Mouse (Mus musculus): ENCODE results near the gene Sh3tc1. TPM values are rescaled to one million over a fixed set of nuclear protein-coding genes. Genes with fewer than 3 reads are reported as not detected.

Sh3tc1 gene
- total RNA-seq, 2 experiments from 2014 or later, result 2.2 to 2.4 TPM

DNA sequence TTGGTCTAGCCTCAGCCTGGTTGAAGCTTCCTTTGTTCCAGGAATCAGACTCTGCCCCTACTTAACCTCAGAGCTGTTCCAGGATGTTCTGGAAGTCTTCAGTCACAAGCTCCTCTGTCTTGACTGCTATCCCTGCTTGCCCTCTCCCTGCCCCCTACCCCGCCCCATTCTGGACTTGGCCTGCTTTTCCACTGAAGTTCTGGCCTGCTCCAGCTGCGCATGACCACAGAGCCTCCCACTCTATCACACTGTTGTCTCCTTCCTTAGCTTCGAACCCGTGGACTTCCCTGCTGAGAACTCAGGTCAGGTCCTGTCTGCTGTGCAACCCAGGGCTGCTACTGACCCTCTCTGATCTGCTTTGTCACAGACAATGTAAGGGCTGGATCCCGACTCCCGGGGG lies 26.1 kb upstream of the Sh3tc1 start:
- no peak for TF ChIP-seq CTCF (IDR thresholded peaks at IDR 0.05)
- intact Hi-C loops (cut with DNase I), result no loop called here
- DNase-seq, result no peak
- H3K4me3 ChIP-seq, result no peak overlapping the region
- peak overlapping the region; percentile 89 for H3K27ac ChIP-seq

DNA sequence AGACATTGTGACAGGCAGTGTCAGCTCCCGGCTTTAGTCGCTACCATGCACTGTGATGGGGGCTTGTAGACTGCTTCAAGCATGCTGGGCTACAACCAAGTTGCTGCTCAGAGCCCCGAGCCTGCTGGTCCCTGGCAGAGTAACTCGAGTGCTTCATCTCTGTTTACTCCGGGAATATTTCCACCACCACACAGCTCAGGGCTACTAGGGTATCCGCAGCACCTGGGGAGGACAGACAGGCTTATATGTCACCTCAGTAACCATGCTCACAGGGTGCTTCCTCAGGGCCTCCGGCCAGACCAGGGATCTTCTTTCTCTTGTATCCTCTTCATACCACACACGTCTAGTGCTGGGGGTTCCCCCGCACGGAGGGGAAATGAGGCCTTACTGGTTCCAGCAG lies 23.1 kb upstream of the Sh3tc1 start:
- intact Hi-C loops (cut with DNase I), result no loop called here
- Histone ChIP-seq H3K27ac (peak overlapping the region; percentile 89), H3K4me3 (peak overlapping the region; percentile 44)
- no peak for TF ChIP-seq CTCF (IDR thresholded peaks at IDR 0.05)
- DNase-seq, result peak; percentile 75

DNA sequence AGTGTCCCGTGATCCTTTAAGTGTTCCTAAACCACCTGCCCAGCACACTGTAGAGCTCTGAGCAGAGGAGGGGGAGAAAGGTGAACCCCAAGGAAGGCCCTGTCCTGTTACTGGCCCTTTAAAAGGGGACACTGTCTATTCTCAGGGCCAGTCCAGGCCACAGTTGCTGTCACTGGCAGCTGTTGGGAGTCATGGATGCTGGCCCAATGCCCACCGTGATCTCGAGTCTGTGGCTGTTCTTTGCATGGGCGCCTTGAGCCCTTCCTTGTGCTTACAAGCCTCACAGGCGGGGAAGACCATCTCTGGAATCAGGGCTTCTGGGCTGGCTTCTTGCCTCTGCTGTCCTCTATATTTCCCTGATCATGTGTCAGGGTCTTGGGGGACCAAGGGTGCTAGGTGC lies 22.6 kb upstream of the Sh3tc1 start:
- peak overlapping the region; percentile 89 for H3K27ac ChIP-seq
- DNase-seq, result peak; percentile 87
- H3K4me3 ChIP-seq, result peak overlapping the region; percentile 44
- intact Hi-C loops (cut with DNase I), result no loop called here
- no peak for TF ChIP-seq CTCF (IDR thresholded peaks at IDR 0.05)

DNA sequence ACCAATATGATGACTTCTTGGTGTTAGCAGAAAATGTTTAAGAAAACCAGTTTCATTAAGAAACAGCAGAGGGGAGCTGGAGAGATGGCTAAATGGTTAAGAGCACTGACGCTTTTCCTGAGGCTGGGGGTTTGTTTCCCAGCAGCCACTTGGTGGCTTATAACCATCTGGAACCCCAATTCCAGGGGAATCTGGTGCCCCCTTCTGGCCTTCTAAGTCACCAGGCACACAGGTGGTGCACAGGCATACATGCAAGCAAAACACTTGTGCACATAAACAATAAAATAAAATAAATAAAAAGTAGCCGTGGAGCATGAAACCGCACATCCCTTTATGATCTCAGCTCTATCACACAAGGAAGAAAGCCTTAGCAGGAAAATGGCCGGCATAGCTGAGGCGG lies 21.5 kb upstream of the Sh3tc1 start:
- Histone ChIP-seq H3K4me3 (no peak overlapping the region), H3K27ac (peak overlapping the region; percentile 89)
- TF ChIP-seq CTCF (IDR thresholded peaks at IDR 0.05), result peak; percentile 3; the same call in 1 of the 2 replicates
- intact Hi-C loops (cut with DNase I), result no loop called here
- no peak for DNase-seq

DNA sequence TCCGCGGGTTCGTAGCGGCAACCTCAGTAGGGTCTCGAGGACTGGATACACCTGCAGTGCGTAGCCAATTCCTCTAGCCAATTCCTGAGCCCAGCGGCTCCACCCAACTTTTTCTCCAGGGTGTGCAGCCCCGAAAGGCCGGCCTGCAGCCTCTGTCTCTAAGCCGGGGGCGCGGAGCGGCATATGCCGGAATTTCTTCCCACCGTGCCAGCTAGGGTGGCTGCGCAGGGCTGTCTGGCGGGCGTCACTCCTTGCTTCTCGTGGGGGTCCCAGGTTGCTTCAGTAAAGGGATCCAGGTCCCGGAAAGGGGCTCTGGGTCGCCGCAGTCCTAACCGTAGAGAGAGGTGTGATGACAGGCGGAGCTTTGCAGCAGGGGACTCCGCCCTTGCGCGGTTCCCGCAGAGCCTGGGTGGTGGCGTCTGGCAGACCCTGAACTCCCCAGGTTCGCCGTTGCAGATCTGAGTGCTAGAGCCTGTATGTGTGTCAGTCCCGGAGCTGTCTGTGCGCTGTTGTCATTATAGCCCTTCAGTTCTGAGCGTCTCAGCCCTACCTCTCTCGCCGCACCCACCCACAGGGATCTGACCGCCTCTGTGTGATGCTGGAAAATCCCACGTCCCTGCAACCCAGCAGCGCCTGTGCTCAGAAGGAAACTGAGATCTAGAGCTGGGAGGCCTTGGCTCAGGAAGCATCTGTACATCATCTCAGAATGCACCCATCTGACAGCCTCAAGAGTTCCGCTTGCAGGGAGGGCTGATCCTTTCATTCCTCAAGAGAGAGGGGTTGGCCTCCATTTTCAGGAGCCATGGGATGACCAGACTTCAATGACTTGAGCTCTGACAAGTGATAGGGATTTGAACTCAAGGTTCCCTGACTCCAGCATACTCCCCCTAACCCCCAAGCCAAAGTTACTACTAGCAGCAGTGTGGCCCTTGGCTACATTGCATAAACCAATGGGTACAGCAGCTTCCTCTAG lies 18.6 kb upstream of the Sh3tc1 start:
- no peak for TF ChIP-seq CTCF (IDR thresholded peaks at IDR 0.05)
- peak overlapping the region; percentile 94 for H3K27ac ChIP-seq
- intact Hi-C loops (cut with DNase I), result loop anchor here (5.0 kb wide), 1 partner anchor 161 kb away; no protein-coding TSS in a partner anchor
- peak overlapping the region; percentile 94 for H3K4me3 ChIP-seq
- DNase-seq, result peak; percentile 59

DNA sequence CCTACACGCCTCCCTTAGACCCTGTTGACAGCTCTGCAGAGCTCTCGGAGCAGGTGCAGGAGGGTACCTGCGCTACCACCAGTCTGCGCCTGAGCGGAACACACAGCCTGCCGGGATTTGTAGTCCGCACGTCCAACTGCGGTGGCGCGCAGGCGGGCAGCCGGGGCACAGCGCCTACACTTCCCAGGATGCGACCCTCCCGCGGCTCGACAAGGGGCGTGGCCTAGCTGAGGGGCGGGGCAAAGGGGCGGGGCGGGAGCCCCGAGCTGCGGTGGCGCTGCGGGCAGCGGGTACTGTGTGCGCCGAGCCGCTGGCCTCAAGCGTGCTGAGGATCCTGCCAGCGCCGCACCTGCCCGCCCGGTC lies 17.8 kb upstream of the Sh3tc1 start, which contains the start of gene Ablim2:
Gene Ablim2, plus strand, starts transcription at position 242 of the 363 bp plus-strand sequence.
- DNase-seq, result peak; percentile 96
- peak within 1 kb of the TSS; percentile 94 for H3K27ac ChIP-seq
- peak; percentile 19; the same call in 1 of the 2 replicates for TF ChIP-seq CTCF (IDR thresholded peaks at IDR 0.05)
- intact Hi-C loops (cut with DNase I), result loop anchor here (2.0 to 5.0 kb wide), 2 partner anchors 37 to 160 kb away; no protein-coding TSS in a partner anchor
- peak within 1 kb of the TSS; percentile 94 for H3K4me3 ChIP-seq

DNA sequence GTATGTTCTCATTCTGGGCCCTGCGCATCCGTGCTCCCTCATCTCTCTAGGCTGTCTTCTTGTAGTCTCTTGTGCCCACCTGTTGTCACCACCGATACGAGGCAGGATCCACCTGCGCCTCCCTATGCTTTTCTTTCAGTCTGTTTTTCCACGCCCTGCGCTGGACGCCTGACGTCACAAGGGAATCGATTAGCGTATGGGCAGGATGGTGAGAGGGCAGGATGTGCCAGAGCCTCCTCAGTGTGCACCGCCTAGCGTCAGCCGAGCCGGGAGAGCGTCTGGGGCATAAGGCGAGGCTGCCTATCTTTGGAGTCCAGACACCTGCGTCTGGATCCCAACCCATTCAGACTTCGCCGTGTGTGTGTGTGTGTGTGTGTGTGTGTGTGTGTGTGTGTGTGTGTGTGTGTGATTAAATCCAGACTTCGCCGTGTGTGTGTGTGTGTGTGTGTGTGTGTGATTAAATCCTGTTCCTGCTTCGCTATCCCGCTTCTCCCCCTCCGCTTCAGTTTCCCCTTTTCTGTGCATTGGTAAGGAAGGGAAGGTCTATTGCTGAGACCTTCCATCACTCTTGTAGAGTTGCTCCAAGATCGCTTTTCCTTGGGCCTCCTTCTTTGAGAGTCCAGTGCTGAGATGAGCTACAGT lies 17.3 kb upstream of the Sh3tc1 start:
- intact Hi-C loops (cut with DNase I), result loop anchor here (2.0 to 5.0 kb wide), 2 partner anchors 38 to 160 kb away; no protein-coding TSS in a partner anchor
- Histone ChIP-seq H3K4me3 (peak overlapping the region; percentile 94), H3K27ac (peak overlapping the region; percentile 88)
- peak; percentile 15; the same call in 1 of the 2 replicates for TF ChIP-seq CTCF (IDR thresholded peaks at IDR 0.05)
- DNase-seq, result peak; percentile 53

DNA sequence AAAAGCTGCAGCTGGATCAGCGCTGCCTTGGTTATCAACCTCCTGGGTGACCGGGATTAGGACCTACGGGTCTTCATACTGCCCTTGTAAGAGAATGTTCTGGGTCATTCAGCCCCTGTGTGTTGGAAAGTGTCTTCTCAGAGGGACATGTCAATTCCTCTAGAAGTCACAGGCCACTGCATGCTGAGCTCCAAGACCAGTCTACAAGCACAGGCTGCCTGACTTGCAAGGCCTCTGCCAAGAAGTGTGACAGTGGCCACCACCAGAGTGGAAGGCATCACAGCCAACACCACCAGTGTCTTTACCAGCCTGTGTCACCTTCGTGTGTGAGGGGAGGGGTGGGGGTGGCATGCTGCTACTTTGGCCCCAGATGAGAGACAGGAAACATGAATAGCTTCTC lies 16.2 kb upstream of the Sh3tc1 start:
- no peak for TF ChIP-seq CTCF (IDR thresholded peaks at IDR 0.05)
- intact Hi-C loops (cut with DNase I), result loop anchor here (2.0 to 5.0 kb wide), 2 partner anchors 39 to 159 kb away; no protein-coding TSS in a partner anchor
- H3K4me3 ChIP-seq, result no peak overlapping the region
- DNase-seq, result no peak
- H3K27ac ChIP-seq, result peak overlapping the region; percentile 88

DNA sequence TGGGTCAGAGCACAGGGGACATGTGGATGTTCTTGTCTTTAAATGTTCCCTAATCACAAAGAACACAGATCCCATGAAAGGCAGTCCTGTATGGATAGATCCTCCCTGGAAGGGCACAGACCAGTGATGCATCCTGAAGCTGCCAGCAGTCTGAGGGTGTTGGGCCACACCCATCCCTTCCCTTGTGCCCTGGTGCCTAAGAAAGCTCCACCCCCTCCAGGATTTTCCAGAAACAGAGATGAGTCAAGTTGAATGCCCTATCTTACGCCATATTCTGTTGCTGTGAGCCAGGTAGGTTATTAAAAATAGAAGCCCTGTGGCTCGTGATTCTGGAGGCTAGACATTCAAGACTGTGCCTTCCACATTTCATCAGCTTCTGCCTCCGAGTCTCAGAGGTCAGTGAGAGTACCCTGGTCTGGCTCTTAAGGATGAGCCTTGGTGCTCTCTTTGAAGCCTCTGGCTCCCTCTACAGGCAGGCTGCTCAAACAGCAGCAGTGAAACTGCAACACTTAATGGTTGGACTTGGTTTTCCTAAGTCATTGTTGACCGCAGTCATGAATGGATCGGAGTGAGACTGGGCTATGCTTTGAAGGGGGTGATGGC lies 15.4 kb upstream of the Sh3tc1 start:
- Histone ChIP-seq H3K4me3 (no peak overlapping the region), H3K27ac (peak overlapping the region; percentile 88)
- DNase-seq, result peak; percentile 77
- TF ChIP-seq CTCF (IDR thresholded peaks at IDR 0.05), result peak; percentile 95
- intact Hi-C loops (cut with DNase I), result loop anchor here (5.0 kb wide), 1 partner anchor 158 kb away; no protein-coding TSS in a partner anchor

DNA sequence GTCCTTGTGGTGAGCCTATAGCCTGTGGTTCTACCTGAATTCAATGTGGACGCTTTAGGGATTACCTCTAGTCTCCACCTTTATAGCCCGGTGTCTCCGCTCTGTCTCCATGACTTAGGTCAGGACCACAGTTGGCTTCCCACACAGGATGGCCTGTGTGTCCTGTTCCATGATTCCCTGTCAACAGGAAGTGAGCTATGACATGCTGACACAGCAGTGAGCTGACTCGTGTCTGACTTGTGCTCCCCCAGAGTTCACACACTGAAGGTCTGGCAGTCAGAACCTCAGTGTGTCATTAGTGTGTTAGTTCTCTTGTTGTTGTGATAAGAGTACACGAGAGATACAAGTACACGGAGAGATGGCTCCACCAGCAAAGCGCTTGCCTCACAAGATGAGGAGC lies 11.2 kb upstream of the Sh3tc1 start:
- no peak for TF ChIP-seq CTCF (IDR thresholded peaks at IDR 0.05)

DNA sequence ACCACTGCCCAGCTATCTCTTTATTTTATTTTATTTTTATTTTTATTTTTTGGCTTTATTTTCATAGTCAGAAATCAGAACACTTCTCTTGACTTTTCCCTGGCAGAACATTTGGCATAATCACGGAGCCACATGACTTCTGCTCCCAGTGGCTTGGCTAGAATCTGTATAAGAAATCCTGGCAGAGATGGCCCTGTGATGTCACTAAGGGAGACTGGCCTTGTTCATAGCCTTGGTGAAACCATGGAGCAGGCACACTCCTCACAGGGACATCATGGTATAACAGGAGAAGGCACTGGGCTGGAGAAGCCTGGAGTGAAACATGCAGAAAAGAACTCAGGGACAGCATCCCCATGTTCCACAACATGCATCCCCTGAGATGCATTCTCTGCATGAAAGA lies 10.2 kb upstream of the Sh3tc1 start:
- DNase-seq, result no peak
- intact Hi-C loops (cut with DNase I), result loop anchor here (5.0 kb wide), 1 partner anchor 33 kb away; no protein-coding TSS in a partner anchor
- no peak for TF ChIP-seq CTCF (IDR thresholded peaks at IDR 0.05)
- no peak overlapping the region for H3K4me3 ChIP-seq
- H3K27ac ChIP-seq, result no peak overlapping the region

More for the DNA sequence above, 11.2 kb upstream of the Sh3tc1 start:
- intact Hi-C loops (cut with DNase I), result loop anchor here (5.0 kb wide), 1 partner anchor 34 kb away; no protein-coding TSS in a partner anchor
- Histone ChIP-seq H3K27ac (no peak overlapping the region), H3K4me3 (no peak overlapping the region)
- DNase-seq, result no peak

DNA sequence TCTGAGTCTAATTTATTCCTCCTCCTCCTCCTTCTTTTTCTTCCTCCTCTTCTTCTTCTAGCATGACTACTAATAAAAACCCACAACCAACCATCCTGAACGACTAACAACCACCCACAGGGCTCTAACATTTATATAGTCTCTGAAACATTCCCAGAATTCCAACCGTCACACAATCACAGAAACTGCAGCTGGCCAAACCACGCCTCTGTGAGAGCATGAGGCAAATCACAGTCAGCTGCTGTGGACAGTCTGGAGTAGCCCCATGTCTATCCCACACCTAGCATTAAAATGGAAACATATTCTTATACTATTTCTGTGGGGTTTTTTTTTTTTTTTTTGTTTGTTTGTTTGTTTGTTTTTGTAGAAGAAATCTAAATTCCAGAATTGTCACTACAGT lies 9.6 kb upstream of the Sh3tc1 start:
- H3K27ac ChIP-seq, result no peak overlapping the region
- H3K4me3 ChIP-seq, result no peak overlapping the region
- TF ChIP-seq CTCF (IDR thresholded peaks at IDR 0.05), result no peak
- no peak for DNase-seq
- intact Hi-C loops (cut with DNase I), result loop anchor here (10.0 kb wide), 1 partner anchor 225 kb away; no protein-coding TSS in a partner anchor
